Mouse (Mus musculus) layer of hippocampus, postnatal 14 days (tissue): ENCODE results near the gene Pomt2. TPM values are rescaled to one million over a fixed set of nuclear protein-coding genes. Genes with fewer than 3 reads are reported as not detected.

Experiments used
- total RNA-seq, 2 experiments: library from RNA; stranded (reverse); gene quantifications; 2 replicates each; pipeline ENCODE4 v1.2.3; 2021

Gene Pomt2
- total RNA-seq, 2 experiments from 2014 or later, result 19.0 to 21.3 TPM

Other genes with a start within 250 kb of the Pomt2 start
- 10 to 100 TPM; 60.4 to 63.6 TPM for gene Cipc, start 200.9 kb downstream of the Pomt2 start, total RNA-seq
- 10 to 100 TPM in 1 of 2 experiments, 1 to 10 TPM in 1; 9.3 to 22.9 TPM for gene Zdhhc22, start 157.5 kb downstream of the Pomt2 start, total RNA-seq
- 10 to 100 TPM; 30.3 to 33.4 TPM for gene Tmem63c, start 126.6 kb downstream of the Pomt2 start, total RNA-seq
- gene Ngb, start 45.4 kb downstream of the Pomt2 start, total RNA-seq, result 1 to 10 TPM; 1.5 to 2.6 TPM
- gene Gstz1, start 803 bp downstream of the Pomt2 start, total RNA-seq, result 10 to 100 TPM; 48.6 to 49.3 TPM
- gene Samd15, start 51.8 kb upstream of the Pomt2 start, total RNA-seq, result 1 to 10 TPM; 2.5 to 3.7 TPM
- gene Tmed8, start 52.5 kb upstream of the Pomt2 start, total RNA-seq, result 10 to 100 TPM; 26.4 to 26.7 TPM
- 1 to 10 TPM in 1 of 2 experiments, under 1 TPM in 1; 0.93 to 1.2 TPM for gene Noxred1, start 90.8 kb upstream of the Pomt2 start, total RNA-seq
- 10 to 100 TPM; 57.5 to 66.0 TPM for gene Vipas39, start 118.3 kb upstream of the Pomt2 start, total RNA-seq
- 100 to 1,000 TPM; 147 to 157 TPM for gene Ahsa1, start 118.5 kb upstream of the Pomt2 start, total RNA-seq
- gene Ism2, start 151.7 kb upstream of the Pomt2 start, total RNA-seq, result under 1 TPM; 0.52 to 0.60 TPM
- 10 to 100 TPM; 50.3 to 60.5 TPM for gene Sptlc2, start 240.4 kb upstream of the Pomt2 start, total RNA-seq